33 mouse cellular contexts compared by ENCODE assay signal in the genomic region with DNA sequence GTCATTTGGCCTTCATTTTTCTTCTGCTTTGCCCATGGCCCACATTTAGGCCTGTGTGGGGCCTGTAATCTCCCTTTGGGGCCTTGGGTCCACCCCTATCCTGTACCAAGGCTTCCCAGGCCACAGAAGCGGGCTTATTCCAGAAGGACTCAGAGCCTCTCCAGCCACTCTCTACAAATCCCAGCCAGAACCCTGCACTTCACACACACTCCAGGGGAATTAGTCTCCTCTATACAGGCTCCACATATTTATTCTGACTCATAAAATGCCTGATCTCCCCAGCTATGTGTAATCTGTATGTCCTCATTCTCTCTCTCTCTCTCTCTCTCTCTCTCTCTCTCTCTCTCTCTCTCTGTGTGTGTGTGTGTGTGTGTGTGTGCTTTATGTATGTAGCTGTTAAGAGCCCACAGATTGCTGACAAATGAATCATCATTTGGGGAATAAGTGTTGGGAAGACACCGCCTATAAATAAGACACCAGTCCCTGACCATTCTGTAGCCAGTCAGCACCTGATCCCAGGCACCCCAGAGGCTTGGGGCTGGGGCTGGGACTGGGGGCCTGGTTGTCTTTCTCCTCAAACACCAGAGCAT. TPM values are rescaled to one million over a fixed set of nuclear protein-coding genes. Genes with fewer than 3 reads are reported as not detected.
DNase-seq lines count a peak whose midpoint lies in the region; ATAC-seq and TF ChIP-seq lines count a peak whose summit lies in the region.
"Had no signal": no experiment of that assay in that cellular context is flagged by ENCODE, and none has a peak within 500 bp of the region (broad histone marks: within the 10 kb centered on the region; RNA-seq: fewer than 3 reads in every experiment).

No protein-coding gene starts in this region.

- no peak overlapping the region for H3ac ChIP-seq in myocyte (ENCODE audit: control insufficient read depth, insufficient read length)

- no peak for TF ChIP-seq POLR2A in myocyte (IDR thresholded peaks at IDR 0.05; ENCODE audit: insufficient read length, low read depth)

- peak; percentile 36 for DNase-seq in cerebellum, adult 9-11 months
- DNase-seq in 3T3-L1 (ENCODE audit: low read depth, low spot score) = peak; percentile 67
- DNase-seq in Muller cell, postnatal 12 days (ENCODE audit: inconsistent ontology term) = peak; percentile 40
- no peak for DNase-seq in heart, adult 11 months
- no peak for DNase-seq in left cerebral cortex, postnatal 10 days (ENCODE audit: extremely low spot score in 1 of 2, low spot score in 2 of 2)
- DNase-seq: adrenal gland, adult 8-10 months; cerebellum, postnatal 36 days; embryo, embryonic 11 days; gastrocnemius, adult 2 months; heart, postnatal 4 days; kidney, adult 8-10 months; kidney, postnatal 10 days; lung, adult 18-20 months; lung, postnatal 14 days had no signal

- peaks cover 3% of the 10 kb centered on the region for H3K79me2 ChIP-seq in myocyte (ENCODE audit: control insufficient read depth, insufficient read depth)

- intact Hi-C loops in left cerebral cortex, postnatal 10 days (cut with DNase I) = loop anchor here (5.0 kb wide), 1 partner anchor 85 kb away; no protein-coding TSS in a partner anchor

- H3K27me3 ChIP-seq in myocyte (ENCODE audit: control insufficient read depth, insufficient read depth, insufficient read length) = no peaks in the 10 kb centered on the region
- H3K27me3 ChIP-seq: hindbrain, embryonic 15.5 days had no signal

- H3K4me2 ChIP-seq in myocyte (ENCODE audit: low read depth) = peak overlapping the region; percentile 81
- H3K4me2 ChIP-seq: liver, embryonic 12.5 days; midbrain, embryonic 13.5 days; stomach, embryonic 15.5 days had no signal

- no peaks in the 10 kb centered on the region for H3K36me3 ChIP-seq in myocyte (ENCODE audit: control insufficient read depth, insufficient read depth)
- H3K36me3 ChIP-seq: embryonic facial prominence, embryonic 13.5 days; heart, embryonic 10.5 days; hindbrain, embryonic 15.5 days; limb, embryonic 13.5 days; liver, embryonic 12.5 days; midbrain, embryonic 13.5 days; neural tube, embryonic 13.5 days; stomach, embryonic 15.5 days had no signal

- H3K4me3 ChIP-seq in myocyte = no peak overlapping the region
- H3K4me3 ChIP-seq: embryonic facial prominence, embryonic 13.5 days; gastrocnemius, adult 2 months; hindbrain, embryonic 15.5 days; liver, embryonic 12.5 days; midbrain, embryonic 13.5 days; neural tube, embryonic 13.5 days; stomach, embryonic 15.5 days had no signal

- ATAC-seq in cerebellum, adult (ENCODE audit: insufficient number of reproducible peaks, low FRiP score, low TSS enrichment) = no peak
- ATAC-seq: forebrain, embryonic 14.5 days; liver, embryonic 12.5 days; midbrain, embryonic 13.5 days had no signal

TF ChIP-seq in myocyte, 11 proteins besides CTCF, POLR2A, EP300 and RAD21:
- TF ChIP-seq TCF12 (IDR thresholded peaks at IDR 0.05; ENCODE audit: insufficient read depth, poor library complexity, severe bottlenecking) (no peak), TCF3 (IDR thresholded peaks at IDR 0.05; ENCODE audit: insufficient read length, low read depth) (no peak), USF1 (IDR thresholded peaks at IDR 0.05; ENCODE audit: low read depth) (no peak)

RNA-seq across cellular contexts. Expression of gene Neurl1a, which starts 1.6 kb away (rescaled TPM):
- 120 TPM for polyA plus RNA-seq in myocyte (2012; fragmentation: generic; extraction: Trizol)
- total RNA-seq in left cerebral cortex, postnatal 10 days (2021) = 100 to 1,000 TPM; 107 to 111 TPM
- total RNA-seq: megakaryocyte, adult 5-6 weeks had no signal

RNA-seq across cellular contexts. Expression of gene Calhm3, which starts 19.4 kb away (rescaled TPM):
- polyA plus RNA-seq in myocyte (2012; fragmentation: generic; extraction: Trizol) = not detected
- total RNA-seq in left cerebral cortex, postnatal 10 days (2021) = not detected
- total RNA-seq: adrenal gland, adult 8-10 months; gastrocnemius, adult 2 months; heart, postnatal 4 days; left cerebral cortex, postnatal 25 days; megakaryocyte, adult 5-6 weeks had no signal
- polyA plus RNA-seq: embryonic facial prominence, embryonic 13.5 days; forebrain, embryonic 14.5 days; frontal cortex, adult 2 months; gonadal fat pad, adult 2 months; heart, embryonic 10.5 days; heart, embryonic 16.5 days; hindbrain, embryonic 15.5 days; intestine, embryonic 14.5 days; limb, embryonic 13.5 days; liver, embryonic 12.5 days; midbrain, embryonic 13.5 days; neural tube, embryonic 13.5 days; stomach, embryonic 15.5 days had no signal

RNA-seq across cellular contexts. Expression of gene Calhm1, which starts 33.0 kb away (rescaled TPM):
- polyA plus RNA-seq in myocyte (2012; fragmentation: generic; extraction: Trizol) = not detected
- not detected for total RNA-seq in left cerebral cortex, postnatal 10 days (2021)
- total RNA-seq: adrenal gland, adult 8-10 months; gastrocnemius, adult 2 months; heart, postnatal 4 days; left cerebral cortex, postnatal 25 days; megakaryocyte, adult 5-6 weeks had no signal
- polyA plus RNA-seq: brain, embryonic 14.5 days; embryonic facial prominence, embryonic 13.5 days; forebrain, embryonic 14.5 days; frontal cortex, adult 2 months; gonadal fat pad, adult 2 months; heart, embryonic 10.5 days; heart, embryonic 16.5 days; hindbrain, embryonic 15.5 days; intestine, embryonic 14.5 days; limb, embryonic 13.5 days; liver, embryonic 12.5 days; midbrain, embryonic 13.5 days; neural tube, embryonic 13.5 days; stomach, embryonic 15.5 days; thymus, postnatal 0 days had no signal

RNA-seq across cellular contexts. Expression of gene Calhm2, which starts 38.9 kb away (rescaled TPM):
- 1.4 TPM for polyA plus RNA-seq in myocyte (2012; fragmentation: generic; extraction: Trizol)
- total RNA-seq in left cerebral cortex, postnatal 10 days (2021) = 1 to 10 TPM; 3.0 to 4.3 TPM

Comparison
In these comparisons a context has a peak if more than half of its experiments do, and no peak if none do; other contexts are left out.
1. DNase-seq: peak in cerebellum, adult 9-11 months (single experiment), 3T3-L1 (single experiment) and Muller cell, postnatal 12 days (single experiment); none in heart, adult 11 months (single experiment) and left cerebral cortex, postnatal 10 days (0 of 2).